Mouse (Mus musculus) intestine, postnatal 0 days (tissue): ENCODE measurements around the gene Snx21. TPM values are rescaled to one million over a fixed set of nuclear protein-coding genes. Genes with fewer than 3 reads are reported as not detected.

ENCODE experiments used
- ATAC-seq: fragments of 200-750 bp; cut with Nextera tagmentation; 2 replicates; pipeline ENCODE4 v1.8.0; 2017; ENCODE audit warnings: mild to moderate bottlenecking, moderate TSS enrichment, moderate library complexity
- H3K27ac ChIP-seq: fragments of 300-500 bp; sonication (generic); 2 replicates; pipeline ENCODE4 v1.5.1; 2014; ENCODE audit warnings: mild to moderate bottlenecking, low read depth, low read length, moderate library complexity
- H3K27me3 ChIP-seq: fragments of 300-500 bp; sonication (generic); replicated peaks from 2 replicates; pipeline ENCODE4 v1.6.1; 2014; ENCODE audit warnings: low read length, mixed read lengths; ENCODE audit not compliant: control insufficient read depth, insufficient read depth
- H3K36me3 ChIP-seq: fragments of 300-500 bp; sonication (generic); 2 replicates; pipeline ENCODE4 v1.6.1; 2014; ENCODE audit warnings: mild to moderate bottlenecking, moderate library complexity; ENCODE audit not compliant: control insufficient read depth, insufficient read depth
- H3K4me1 ChIP-seq: fragments of 300-500 bp; sonication (generic); replicated peaks from 2 replicates; pipeline ENCODE4 v1.6.1; 2014; ENCODE audit warnings: antibody characterized with exemption, low read length, mixed read lengths; ENCODE audit not compliant: control insufficient read depth, insufficient read depth
- H3K4me2 ChIP-seq: fragments of 300-500 bp; sonication (generic); replicated peaks from 2 replicates; pipeline ENCODE4 v1.6.1; 2014; ENCODE audit warnings: low read depth, mild to moderate bottlenecking, moderate library complexity
- H3K4me3 ChIP-seq: fragments of 300-500 bp; sonication (generic); 2 replicates; pipeline ENCODE4 v1.5.1; 2014; ENCODE audit warnings: low read depth, low read length
- H3K9ac ChIP-seq: fragments of 300-500 bp; sonication (generic); 2 replicates; pipeline ENCODE4 v1.6.1; 2014; ENCODE audit warnings: mild to moderate bottlenecking, low read depth, low read length
- H3K9me3 ChIP-seq: fragments of 300-500 bp; sonication (generic); 2 replicates; pipeline ENCODE4 v1.6.1; 2016; ENCODE audit warnings: mixed run types; ENCODE audit not compliant: control insufficient read depth
- CTCF ChIP-seq: sonication (generic); IDR thresholded peaks from 2 replicates; pipeline ENCODE4 v1.5.1; 2016; ENCODE audit warnings: low read depth, mild to moderate bottlenecking, control low read depth, antibody characterized with exemption, moderate library complexity
- WGBS: fragments of 180-500 bp; shearing (Covaris S2); extraction: QIAGEN DNeasy Blood & Tissue Kit; methylation state at CpG from one replicate; pipeline ENCODE4 v1.1.7; 2014; 5-methylcytosine and 5-hydroxymethylcytosine counted together
- polyA plus RNA-seq: library from polyadenylated mRNA; unstranded; fragments of >200 nt; fragmentation: Nextera tagmentation; extraction: Ambion mirVana; gene quantifications from 2 replicates; pipeline ENCODE4 v1.2.1, GENCODE M21; 2015

The Snx21 gene
- polyA plus RNA-seq, 1 experiment from 2014 or later, result 12.5 TPM

DNA sequence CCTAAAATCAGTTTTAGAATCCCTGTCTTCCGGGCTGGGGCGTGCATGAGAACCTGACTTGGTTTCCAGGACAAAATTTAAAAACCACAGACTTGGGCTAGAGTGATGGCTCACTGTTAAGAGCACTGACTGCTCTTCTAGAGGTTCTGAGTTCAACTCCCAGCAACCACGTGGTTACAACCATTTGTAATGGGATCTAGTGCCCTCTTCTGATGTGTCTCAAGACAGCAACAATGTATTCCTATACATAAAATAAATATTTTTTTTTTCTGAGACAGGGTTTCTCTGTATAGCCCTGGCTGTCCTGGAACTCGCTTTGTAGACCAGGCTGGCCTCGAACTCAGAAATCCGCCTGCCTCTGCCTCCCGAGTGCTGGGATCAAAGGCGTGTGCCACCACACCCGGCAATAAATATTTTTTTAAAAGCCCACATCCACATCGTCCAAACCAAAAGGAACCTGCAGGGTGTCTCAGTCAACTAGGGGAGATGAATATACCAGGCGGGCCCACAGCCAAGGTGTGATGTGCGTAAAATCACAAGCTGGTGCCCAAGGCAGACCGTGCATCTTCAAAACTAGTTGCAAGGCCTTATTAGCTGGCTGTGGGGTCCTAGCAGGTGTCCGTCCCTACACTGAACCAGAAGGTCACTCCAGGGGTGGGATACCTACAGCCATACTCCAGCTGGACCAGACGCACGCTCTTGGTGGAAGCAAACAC lies 46.6 kb downstream of the Snx21 start:
- H3K4me3 ChIP-seq, result no peak overlapping the region
- 53% methylated on average over 16 of the region's 16 CpGs for WGBS
- TF ChIP-seq CTCF, result no peak
- H3K27ac ChIP-seq, result peak overlapping the region; percentile 83
- H3K9me3 ChIP-seq, result no peaks in the 10 kb centered on the region
- H3K27me3 ChIP-seq, result no peaks in the 10 kb centered on the region
- H3K4me1 ChIP-seq, result 0 out of 2 replicates have a peak, but pooled peaks cover 3% of the 10 kb centered on the region
- peak overlapping the region; percentile 61 for H3K9ac ChIP-seq
- peak overlapping the region; percentile 92 for H3K4me2 ChIP-seq
- no peak for ATAC-seq
- peaks cover 21% of the 10 kb centered on the region for H3K36me3 ChIP-seq

DNA sequence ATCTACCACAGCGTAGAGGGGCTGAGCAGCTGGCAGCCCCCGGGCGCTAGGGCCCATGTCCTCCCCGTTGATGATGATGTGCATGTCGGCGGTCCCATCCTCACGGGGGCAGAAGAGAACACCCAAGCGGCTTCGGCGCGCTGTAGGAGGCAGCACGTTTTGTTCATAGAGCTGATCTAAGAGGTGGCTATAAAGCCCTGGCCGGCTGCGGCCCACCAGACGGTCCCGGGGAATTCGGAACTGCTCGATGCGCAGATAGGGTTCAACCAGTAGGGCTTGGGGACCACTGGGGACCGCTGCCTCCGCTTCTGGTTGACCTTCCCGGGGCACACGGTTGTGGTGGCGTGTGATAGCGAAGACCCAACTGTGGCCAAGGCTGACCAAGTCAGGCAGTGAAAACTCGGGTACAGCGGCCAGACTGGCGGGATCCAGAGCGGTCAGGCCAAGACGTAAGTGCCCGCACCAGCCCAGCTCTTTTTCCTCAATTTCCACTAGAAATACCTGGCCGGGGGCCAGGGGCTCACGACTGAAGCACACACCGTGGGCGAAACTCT lies 47.2 kb downstream of the Snx21 start, which contains the start of gene Ctsa:
Gene Ctsa (plus strand): TSS at position 126 of the 554 bp plus-strand sequence.
- ATAC-seq, result peak; percentile 43
- H3K27ac ChIP-seq, result peak within 1 kb of the TSS; percentile 83
- WGBS, result 1% methylated on average over 35 of the region's 35 CpGs
- H3K9me3 ChIP-seq, result no peaks in the 10 kb centered on the region
- H3K27me3 ChIP-seq, result no peaks in the 10 kb centered on the region
- H3K9ac ChIP-seq, result peak within 1 kb of the TSS; percentile 61
- peak; percentile 87 for TF ChIP-seq CTCF
- peak within 1 kb of the TSS; percentile 57 for H3K4me3 ChIP-seq
- H3K4me2 ChIP-seq, result peak within 1 kb of the TSS; percentile 92
- H3K36me3 ChIP-seq, result peaks cover 21% of the 10 kb centered on the region
- 0 out of 2 replicates have a peak, but pooled peaks cover 3% of the 10 kb centered on the region for H3K4me1 ChIP-seq

DNA sequence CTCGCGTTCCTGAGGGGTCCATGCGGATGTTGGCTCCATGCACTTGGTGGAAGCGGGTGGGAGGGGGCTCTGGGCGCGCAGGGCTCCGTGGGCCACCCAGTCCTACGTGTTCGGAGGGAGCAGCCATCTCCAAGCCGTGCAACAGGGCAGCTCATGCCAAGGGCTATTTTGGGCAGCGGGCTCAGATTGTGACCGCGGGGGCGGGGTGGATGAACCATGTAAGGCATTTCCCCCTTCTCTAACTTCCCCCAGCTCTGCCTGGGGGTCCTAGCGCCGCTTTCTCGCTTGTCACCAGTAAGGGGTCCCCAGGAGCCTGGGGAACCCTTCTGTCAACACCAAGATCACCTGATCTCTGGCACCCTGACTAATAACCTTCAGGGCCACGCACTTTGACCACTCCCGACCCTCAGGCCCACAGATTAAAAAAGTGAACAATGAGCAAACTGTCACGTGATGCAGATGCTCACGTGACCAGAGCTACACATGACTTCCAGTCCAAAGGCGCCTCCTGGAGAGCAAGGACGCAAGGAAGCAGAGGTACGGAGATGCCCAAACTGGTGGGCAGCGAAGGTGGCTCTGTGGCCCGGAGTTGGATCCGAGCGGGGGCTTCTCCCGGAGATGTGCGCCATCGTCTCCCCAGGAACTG lies 47.8 kb downstream of the Snx21 start, which contains the start of gene Neurl2:
Gene Neurl2 (minus strand): TSS at position 143 of the 646 bp plus-strand sequence.
- Histone ChIP-seq H3K4me3 (peak within 1 kb of the TSS; percentile 57), H3K4me2 (peak within 1 kb of the TSS; percentile 92), H3K4me1 (0 out of 2 replicates have a peak, but pooled peaks cover 3% of the 10 kb centered on the region), H3K9ac (peak within 1 kb of the TSS; percentile 61), H3K27ac (peak within 1 kb of the TSS; percentile 83), H3K36me3 (peaks cover 23% of the 10 kb centered on the region), H3K9me3 (no peaks in the 10 kb centered on the region), H3K27me3 (no peaks in the 10 kb centered on the region)
- WGBS, result under 1% methylated on average over 30 of the region's 31 CpGs
- TF ChIP-seq CTCF, result peak; percentile 48
- peak; percentile 52 for ATAC-seq

DNA sequence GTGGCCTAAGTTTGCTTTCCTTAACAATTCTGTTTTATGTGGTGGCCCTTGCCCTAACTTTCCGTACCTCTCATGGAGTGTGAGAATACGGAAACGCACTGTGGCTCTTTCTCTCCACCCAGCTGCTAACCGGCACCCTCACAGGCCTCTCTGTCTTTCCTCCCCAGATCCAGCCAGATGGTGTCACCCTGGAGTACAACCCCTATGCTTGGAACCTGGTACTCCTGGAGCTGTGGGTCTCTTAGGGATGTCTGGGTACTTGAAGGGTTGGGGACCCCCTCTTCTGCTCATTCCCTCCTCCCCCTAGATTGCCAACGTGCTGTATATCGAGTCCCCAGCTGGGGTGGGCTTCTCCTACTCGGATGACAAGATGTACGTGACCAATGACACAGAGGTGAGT lies 48.9 kb downstream of the Snx21 start:
- Histone ChIP-seq H3K4me3 (peak overlapping the region; percentile 57), H3K9me3 (no peaks in the 10 kb centered on the region), H3K9ac (peak overlapping the region; percentile 61), H3K36me3 (peaks cover 34% of the 10 kb centered on the region), H3K27me3 (no peaks in the 10 kb centered on the region), H3K4me2 (peak overlapping the region; percentile 92), H3K27ac (peak overlapping the region; percentile 83), H3K4me1 (0 out of 2 replicates have a peak, but pooled peaks cover 3% of the 10 kb centered on the region)
- no peak for ATAC-seq
- TF ChIP-seq CTCF, result peak; percentile 49
- WGBS, result 39% methylated on average over 8 of the region's 8 CpGs

DNA sequence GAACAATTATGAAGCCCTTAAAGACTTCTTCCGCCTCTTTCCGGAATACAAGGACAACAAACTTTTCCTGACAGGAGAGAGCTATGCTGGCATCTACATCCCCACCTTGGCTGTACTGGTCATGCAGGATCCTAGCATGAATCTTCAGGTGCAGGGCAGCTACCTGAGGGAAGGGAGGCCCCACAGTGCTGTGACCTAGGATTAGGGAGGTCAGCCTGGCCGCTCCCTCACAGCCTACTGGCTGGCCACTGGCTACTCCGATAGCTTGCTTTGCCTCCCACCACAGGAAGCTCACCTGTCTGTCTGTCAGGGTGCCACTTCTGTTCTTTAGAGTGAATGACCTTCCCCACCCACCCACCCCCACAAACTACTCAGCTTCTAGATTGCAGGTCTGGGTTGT lies 49.5 kb downstream of the Snx21 start:
- H3K4me1 ChIP-seq, result 0 out of 2 replicates have a peak, but pooled peaks cover 3% of the 10 kb centered on the region
- peaks cover 40% of the 10 kb centered on the region for H3K36me3 ChIP-seq
- peak overlapping the region; percentile 61; the same call in 1 of the 2 replicates for H3K9ac ChIP-seq
- H3K27me3 ChIP-seq, result no peaks in the 10 kb centered on the region
- H3K27ac ChIP-seq, result no peak overlapping the region
- ATAC-seq, result no peak
- peak overlapping the region; percentile 92 for H3K4me2 ChIP-seq
- 78% methylated on average over 4 of the region's 4 CpGs for WGBS
- H3K9me3 ChIP-seq, result no peaks in the 10 kb centered on the region
- TF ChIP-seq CTCF, result no peak
- peak overlapping the region; percentile 57 for H3K4me3 ChIP-seq

Other genes with a start within 250 kb of the Snx21 start
- gene Wfdc2, start 223.4 kb upstream of the Snx21 start, polyA plus RNA-seq, result 6.5 and 11.9 TPM in 2 replicates
- not detected in 2 replicates for gene Spint3, start 212.4 kb upstream of the Snx21 start, polyA plus RNA-seq
- gene Wfdc6a, start 200.4 kb upstream of the Snx21 start, polyA plus RNA-seq, result 0.14 TPM in 1 of 2 replicates, not detected in the other
- not detected in 2 replicates for gene Eppin, start 192.2 kb upstream of the Snx21 start, polyA plus RNA-seq
- gene Wfdc6b, start 172.3 kb upstream of the Snx21 start, polyA plus RNA-seq, result not detected in 2 replicates
- not detected in 2 replicates for gene Wfdc8, start 172.2 kb upstream of the Snx21 start, polyA plus RNA-seq
- not detected in 2 replicates for gene Wfdc16, start 147.0 kb upstream of the Snx21 start, polyA plus RNA-seq
- gene Wfdc10, start 129.8 kb upstream of the Snx21 start, polyA plus RNA-seq, result not detected in 2 replicates
- gene Wfdc9, start 129.2 kb upstream of the Snx21 start, polyA plus RNA-seq, result not detected in 2 replicates
- gene Wfdc11, start 111.7 kb upstream of the Snx21 start, polyA plus RNA-seq, result not detected in 2 replicates
- gene Wfdc13, start 100.7 kb upstream of the Snx21 start, polyA plus RNA-seq, result 0.14 and 0.18 TPM in 2 replicates
- gene Spint4, start 87.3 kb upstream of the Snx21 start, polyA plus RNA-seq, result not detected in 2 replicates
- not detected in 2 replicates for gene Spint5, start 70.5 kb upstream of the Snx21 start, polyA plus RNA-seq
- gene Wfdc3, start 39.9 kb upstream of the Snx21 start, polyA plus RNA-seq, result 0.85 and 0.95 TPM in 2 replicates
- 39.4 and 43.3 TPM in 2 replicates for gene Dnttip1, start 39.8 kb upstream of the Snx21 start, polyA plus RNA-seq
- 118 and 121 TPM in 2 replicates for gene Ube2c, start 15.9 kb upstream of the Snx21 start, polyA plus RNA-seq
- gene Tnnc2, start 5.9 kb upstream of the Snx21 start, polyA plus RNA-seq, result 0.51 and 0.73 TPM in 2 replicates
- gene Acot8, start 19.1 kb downstream of the Snx21 start, polyA plus RNA-seq, result 52.5 and 54.4 TPM in 2 replicates
- 3.7 and 4.2 TPM in 2 replicates for gene Zswim3, start 19.3 kb downstream of the Snx21 start, polyA plus RNA-seq
- 7.0 and 7.6 TPM in 2 replicates for gene Zswim1, start 36.9 kb downstream of the Snx21 start, polyA plus RNA-seq
- not detected in 2 replicates for gene Spata25, start 42.7 kb downstream of the Snx21 start, polyA plus RNA-seq
- gene Ctsa, start 47.0 kb downstream of the Snx21 start, polyA plus RNA-seq, result 1,079 and 1,142 TPM in 2 replicates
- gene Neurl2, start 47.6 kb downstream of the Snx21 start, polyA plus RNA-seq, result 4.6 and 5.7 TPM in 2 replicates
- 14.5 and 16.2 TPM in 2 replicates for gene Pltp, start 71.9 kb downstream of the Snx21 start, polyA plus RNA-seq
- gene Pcif1, start 93.5 kb downstream of the Snx21 start, polyA plus RNA-seq, result 43.2 and 44.0 TPM in 2 replicates
- gene Zfp335, start 125.9 kb downstream of the Snx21 start, polyA plus RNA-seq, result 3.6 and 3.8 TPM in 2 replicates
- gene Mmp9, start 155.0 kb downstream of the Snx21 start, polyA plus RNA-seq, result 9.6 and 9.8 TPM in 2 replicates
- 0.09 and 0.47 TPM in 2 replicates for gene Slc12a5, start 175.0 kb downstream of the Snx21 start, polyA plus RNA-seq
- gene Ncoa5, start 249.0 kb downstream of the Snx21 start, polyA plus RNA-seq, result 11.9 and 13.9 TPM in 2 replicates